Mouse (Mus musculus) midbrain, embryonic 16.5 days (tissue): ENCODE data around the gene Diexf. TPM values are rescaled to one million over a fixed set of nuclear protein-coding genes. Genes with fewer than 3 reads are reported as not detected.

ENCODE experiments used
- ATAC-seq: fragments of 200-750 bp; cut with Nextera tagmentation; 2 replicates; pipeline ENCODE4 v1.8.0; 2017; ENCODE audit warnings: moderate TSS enrichment
- H3K27ac ChIP-seq: fragments of 300-500 bp; sonication (generic); 2 replicates; pipeline ENCODE4 v1.5.1; 2014; ENCODE audit warnings: mild to moderate bottlenecking, low read length, mixed read lengths
- H3K27me3 ChIP-seq: fragments of 300-500 bp; sonication (generic); 2 replicates; pipeline ENCODE4 v1.6.1; 2014; ENCODE audit warnings: low read depth, low read length, mixed read lengths; ENCODE audit not compliant: control insufficient read depth, insufficient read depth
- H3K36me3 ChIP-seq: fragments of 300-500 bp; sonication (generic); 2 replicates; pipeline ENCODE4 v1.6.1; 2014; ENCODE audit warnings: mild to moderate bottlenecking, low read length, moderate library complexity, mixed read lengths; ENCODE audit not compliant: control insufficient read depth, insufficient read depth
- H3K4me1 ChIP-seq: fragments of 300-500 bp; sonication (generic); 2 replicates; pipeline ENCODE4 v1.6.1; 2014; ENCODE audit warnings: mild to moderate bottlenecking, low read length, mixed read lengths; ENCODE audit not compliant: control insufficient read depth, insufficient read depth
- H3K4me2 ChIP-seq: fragments of 300-500 bp; sonication (generic); 2 replicates; pipeline ENCODE4 v1.6.1; 2014; ENCODE audit warnings: mild to moderate bottlenecking, low read length, mixed read lengths
- H3K4me3 ChIP-seq: fragments of 300-500 bp; sonication (generic); 2 replicates; pipeline ENCODE4 v1.5.1; 2014; ENCODE audit warnings: low read depth, mild to moderate bottlenecking, low read length, moderate library complexity, mixed read lengths
- H3K9ac ChIP-seq: fragments of 300-500 bp; sonication (generic); 2 replicates; pipeline ENCODE4 v1.6.1; 2014; ENCODE audit warnings: low read depth, low read length, mixed read lengths
- H3K9me3 ChIP-seq: fragments of 300-500 bp; sonication (generic); replicated peaks from 2 replicates; pipeline ENCODE4 v1.6.1; 2014; ENCODE audit warnings: mild to moderate bottlenecking, low read length, mixed read lengths; ENCODE audit not compliant: control insufficient read depth, poor library complexity, severe bottlenecking
- WGBS: fragments of 180-500 bp; shearing (Covaris S2); extraction: QIAGEN DNeasy Blood & Tissue Kit; methylation state at CpG from one replicate; pipeline ENCODE4 v1.1.7; 2014; 5-methylcytosine and 5-hydroxymethylcytosine counted together
- polyA plus RNA-seq: library from polyadenylated mRNA; unstranded; fragments of >200 nt; fragmentation: Nextera tagmentation; extraction: Ambion mirVana; gene quantifications from 2 replicates; pipeline ENCODE4 v1.2.1, GENCODE M21; 2015

Diexf gene
- polyA plus RNA-seq, result 8.9 and 9.7 TPM in 2 replicates

GRCm38 (mm10) chr1:193129786-193130455 is at the start of gene Diexf:
Diexf (minus strand) TSS chr1:193130272.
- peak within 1 kb of the TSS; percentile 82 for H3K27ac ChIP-seq
- ATAC-seq, result peak; percentile 92
- H3K27me3 ChIP-seq, result no peaks in the 10 kb centered on the region
- peaks cover 4% of the 10 kb centered on the region; the same call in 1 of the 2 replicates for H3K36me3 ChIP-seq
- peaks cover 14% of the 10 kb centered on the region for H3K4me1 ChIP-seq
- peak within 1 kb of the TSS; percentile 67 for H3K4me3 ChIP-seq
- peak within 1 kb of the TSS; percentile 68 for H3K9ac ChIP-seq
- no peaks in the 10 kb centered on the region for H3K9me3 ChIP-seq
- peak within 1 kb of the TSS; percentile 70 for H3K4me2 ChIP-seq
- WGBS, result under 1% methylated on average over 61 of the region's 61 CpGs

- WGBS, result 94% methylated on average over 13 of the region's 13 CpGs
- Histone ChIP-seq H3K27ac (no peak overlapping the region), H3K9me3 (no peaks in the 10 kb centered on the region), H3K4me2 (peak overlapping the region; percentile 66), H3K4me3 (peak overlapping the region; percentile 63), H3K9ac (0 out of 2 replicates have a peak overlapping the region, but pooled peaks have one; percentile 71), H3K36me3 (no peaks in the 10 kb centered on the region), H3K4me1 (peaks cover 14% of the 10 kb centered on the region), H3K27me3 (no peaks in the 10 kb centered on the region)
- no peak for ATAC-seq
These were observed 44.2 kb upstream of the Diexf start for GRCm38 (mm10) chr1:193174143-193174733.

GRCm38 (mm10) chr1:193173810-193174129 is 43.7 kb upstream of the Diexf start:
- 19% methylated on average over 9 of the region's 9 CpGs for WGBS
- no peaks in the 10 kb centered on the region for H3K36me3 ChIP-seq
- no peak for ATAC-seq

GRCm38 (mm10) chr1:193172991-193173809 is 43.1 kb upstream of the Diexf start:
- Histone ChIP-seq H3K4me3 (peak overlapping the region; percentile 63), H3K4me2 (peak overlapping the region; percentile 73), H3K36me3 (no peaks in the 10 kb centered on the region), H3K9me3 (no peaks in the 10 kb centered on the region), H3K27ac (peak overlapping the region; percentile 86), H3K4me1 (peaks cover 14% of the 10 kb centered on the region), H3K27me3 (no peaks in the 10 kb centered on the region), H3K9ac (peak overlapping the region; percentile 82)
- ATAC-seq, result peak; percentile 99
- under 1% methylated on average over 48 of the region's 48 CpGs for WGBS

More at GRCm38 (mm10) chr1:193173810-193174129, 43.7 kb upstream of the Diexf start:
- Histone ChIP-seq H3K9ac (peak overlapping the region; percentile 71), H3K4me1 (peaks cover 14% of the 10 kb centered on the region), H3K9me3 (no peaks in the 10 kb centered on the region), H3K4me2 (peak overlapping the region; percentile 66), H3K27me3 (no peaks in the 10 kb centered on the region), H3K4me3 (peak overlapping the region; percentile 63), H3K27ac (peak overlapping the region; percentile 86)

- Histone ChIP-seq H3K27me3 (no peaks in the 10 kb centered on the region), H3K9me3 (no peaks in the 10 kb centered on the region), H3K4me2 (no peak overlapping the region), H3K4me1 (peaks cover 12% of the 10 kb centered on the region), H3K36me3 (no peaks in the 10 kb centered on the region), H3K9ac (no peak overlapping the region), H3K4me3 (no peak overlapping the region), H3K27ac (no peak overlapping the region)
- no peak for ATAC-seq
- WGBS, result 69% methylated on average over 2 of the region's 2 CpGs
These were observed 39.8 kb upstream of the Diexf start for GRCm38 (mm10) chr1:193169856-193170255.

- H3K4me2 ChIP-seq, result no peak overlapping the region
- WGBS, result 87% methylated on average over 7 of the region's 7 CpGs
- no peaks in the 10 kb centered on the region for H3K36me3 ChIP-seq
- ATAC-seq, result no peak
- H3K27ac ChIP-seq, result no peak overlapping the region
- H3K4me1 ChIP-seq, result peaks cover 12% of the 10 kb centered on the region; the same call in 1 of the 2 replicates
- H3K4me3 ChIP-seq, result no peak overlapping the region
- no peak overlapping the region for H3K9ac ChIP-seq
- H3K9me3 ChIP-seq, result no peaks in the 10 kb centered on the region
- H3K27me3 ChIP-seq, result no peaks in the 10 kb centered on the region
These were observed 39.2 kb upstream of the Diexf start for GRCm38 (mm10) chr1:193169228-193169627.

- Histone ChIP-seq H3K27me3 (no peaks in the 10 kb centered on the region), H3K4me1 (peaks cover 12% of the 10 kb centered on the region; the same call in 1 of the 2 replicates), H3K4me3 (no peak within 1 kb of the TSS), H3K27ac (no peak within 1 kb of the TSS), H3K9ac (no peak within 1 kb of the TSS), H3K4me2 (no peak within 1 kb of the TSS), H3K9me3 (no peaks in the 10 kb centered on the region), H3K36me3 (no peaks in the 10 kb centered on the region)
- no peak for ATAC-seq
- WGBS, result 89% methylated on average over 3 of the region's 3 CpGs
These were observed 37.7 kb upstream of the Diexf start, which contains the start of gene A130010J15Rik for GRCm38 (mm10) chr1:193167746-193168145. A130010J15Rik (plus strand) TSS chr1:193168046.

GRCm38 (mm10) chr1:193160317-193161032 is 30.4 kb upstream of the Diexf start:
- Histone ChIP-seq H3K9ac (no peak overlapping the region), H3K27me3 (no peaks in the 10 kb centered on the region), H3K27ac (no peak overlapping the region), H3K36me3 (no peaks in the 10 kb centered on the region), H3K4me3 (no peak overlapping the region), H3K9me3 (no peaks in the 10 kb centered on the region), H3K4me1 (0 out of 2 replicates have a peak, but pooled peaks cover 2% of the 10 kb centered on the region), H3K4me2 (peak overlapping the region; percentile 36; the same call in 1 of the 2 replicates)
- ATAC-seq, result no peak
- WGBS, result 17% methylated on average over 18 of the region's 18 CpGs
